Mouse (Mus musculus): ENCODE measurements around the gene Dnase1. TPM values are rescaled to one million over a fixed set of nuclear protein-coding genes. Genes with fewer than 3 reads are reported as not detected.
"Not testable (repeated sequence)": the region's sequence is repeated elsewhere in the genome, so short reads cannot be mapped to it uniquely, and the experiment has no call there.

Dnase1 gene
- total RNA-seq (2017): 0.45 TPM in 1 of 2 replicates, not detected in the other

- ATAC-seq (replicated peaks in 1 of 2; ENCODE audit: insufficient read depth in 1 of 2, low FRiP score in 2 of 2, low TSS enrichment in 1 of 2, low read depth in 1 of 2, poor library complexity in 2 of 2, severe bottlenecking in 2 of 2): no peak
These were observed at the start of gene Dnase1 for GRCm38 (mm10) chr16:4036807-4037206. Gene Dnase1, plus strand, starts transcription at chr16:4036942.

GRCm38 (mm10) chr16:3988410-3988809, 48.3 kb upstream of the Dnase1 start:
- no peak for ATAC-seq (replicated peaks in 1 of 2; ENCODE audit: insufficient read depth in 1 of 2, low FRiP score in 2 of 2, low TSS enrichment in 1 of 2, low read depth in 1 of 2, poor library complexity in 2 of 2, severe bottlenecking in 2 of 2)

- peak; percentile 93 to 95 for ATAC-seq (replicated peaks in 1 of 2; ENCODE audit: insufficient read depth in 1 of 2, low FRiP score in 2 of 2, low TSS enrichment in 1 of 2, low read depth in 1 of 2, poor library complexity in 2 of 2, severe bottlenecking in 2 of 2)
These were observed 33.0 kb upstream of the Dnase1 start, which contains the start of gene Slx4 for GRCm38 (mm10) chr16:4003489-4004398. Gene Slx4, minus strand, starts transcription at chr16:4003770.

GRCm38 (mm10) chr16:4012882-4013570, 23.7 kb upstream of the Dnase1 start:
- no peak for ATAC-seq (replicated peaks in 1 of 2; ENCODE audit: insufficient read depth in 1 of 2, low FRiP score in 2 of 2, low TSS enrichment in 1 of 2, low read depth in 1 of 2, poor library complexity in 2 of 2, severe bottlenecking in 2 of 2)

- no peak for ATAC-seq (replicated peaks in 1 of 2; ENCODE audit: insufficient read depth in 1 of 2, low FRiP score in 2 of 2, low TSS enrichment in 1 of 2, low read depth in 1 of 2, poor library complexity in 2 of 2, severe bottlenecking in 2 of 2)
These were observed 22.6 kb upstream of the Dnase1 start for GRCm38 (mm10) chr16:4014040-4014668.

GRCm38 (mm10) chr16:4016786-4017185, 20.0 kb upstream of the Dnase1 start:
- ATAC-seq (replicated peaks in 1 of 2; ENCODE audit: insufficient read depth in 1 of 2, low FRiP score in 2 of 2, low TSS enrichment in 1 of 2, low read depth in 1 of 2, poor library complexity in 2 of 2, severe bottlenecking in 2 of 2): not testable (repeated sequence)

GRCm38 (mm10) chr16:4017466-4017865, 19.3 kb upstream of the Dnase1 start:
- not testable (repeated sequence) for ATAC-seq (replicated peaks in 1 of 2; ENCODE audit: insufficient read depth in 1 of 2, low FRiP score in 2 of 2, low TSS enrichment in 1 of 2, low read depth in 1 of 2, poor library complexity in 2 of 2, severe bottlenecking in 2 of 2)

GRCm38 (mm10) chr16:4021241-4021640, 15.5 kb upstream of the Dnase1 start:
- no peak for ATAC-seq (replicated peaks in 1 of 2; ENCODE audit: insufficient read depth in 1 of 2, low FRiP score in 2 of 2, low TSS enrichment in 1 of 2, low read depth in 1 of 2, poor library complexity in 2 of 2, severe bottlenecking in 2 of 2)

GRCm38 (mm10) chr16:4022719-4023118, 14.0 kb upstream of the Dnase1 start:
- no peak for ATAC-seq (replicated peaks in 1 of 2; ENCODE audit: insufficient read depth in 1 of 2, low FRiP score in 2 of 2, low TSS enrichment in 1 of 2, low read depth in 1 of 2, poor library complexity in 2 of 2, severe bottlenecking in 2 of 2)

GRCm38 (mm10) chr16:4026672-4027071, 10.1 kb upstream of the Dnase1 start:
- ATAC-seq (replicated peaks in 1 of 2; ENCODE audit: insufficient read depth in 1 of 2, low FRiP score in 2 of 2, low TSS enrichment in 1 of 2, low read depth in 1 of 2, poor library complexity in 2 of 2, severe bottlenecking in 2 of 2): no peak

GRCm38 (mm10) chr16:4027211-4027610, 9.5 kb upstream of the Dnase1 start:
- ATAC-seq (replicated peaks in 1 of 2; ENCODE audit: insufficient read depth in 1 of 2, low FRiP score in 2 of 2, low TSS enrichment in 1 of 2, low read depth in 1 of 2, poor library complexity in 2 of 2, severe bottlenecking in 2 of 2): no peak

GRCm38 (mm10) chr16:4029371-4029841, 7.3 kb upstream of the Dnase1 start:
- no peak for ATAC-seq (replicated peaks in 1 of 2; ENCODE audit: insufficient read depth in 1 of 2, low FRiP score in 2 of 2, low TSS enrichment in 1 of 2, low read depth in 1 of 2, poor library complexity in 2 of 2, severe bottlenecking in 2 of 2)

GRCm38 (mm10) chr16:4030501-4030900, 6.2 kb upstream of the Dnase1 start:
- no peak for ATAC-seq (replicated peaks in 1 of 2; ENCODE audit: insufficient read depth in 1 of 2, low FRiP score in 2 of 2, low TSS enrichment in 1 of 2, low read depth in 1 of 2, poor library complexity in 2 of 2, severe bottlenecking in 2 of 2)

- no peak for ATAC-seq (replicated peaks in 1 of 2; ENCODE audit: insufficient read depth in 1 of 2, low FRiP score in 2 of 2, low TSS enrichment in 1 of 2, low read depth in 1 of 2, poor library complexity in 2 of 2, severe bottlenecking in 2 of 2)
These were observed 5.1 kb upstream of the Dnase1 start for GRCm38 (mm10) chr16:4031441-4032274.

- ATAC-seq (replicated peaks in 1 of 2; ENCODE audit: insufficient read depth in 1 of 2, low FRiP score in 2 of 2, low TSS enrichment in 1 of 2, low read depth in 1 of 2, poor library complexity in 2 of 2, severe bottlenecking in 2 of 2): no peak
These were observed 4.4 kb upstream of the Dnase1 start for GRCm38 (mm10) chr16:4032341-4032748.

- ATAC-seq (replicated peaks in 1 of 2; ENCODE audit: insufficient read depth in 1 of 2, low FRiP score in 2 of 2, low TSS enrichment in 1 of 2, low read depth in 1 of 2, poor library complexity in 2 of 2, severe bottlenecking in 2 of 2): no peak
These were observed 2.8 kb upstream of the Dnase1 start for GRCm38 (mm10) chr16:4033971-4034370.

- no peak for ATAC-seq (replicated peaks in 1 of 2; ENCODE audit: insufficient read depth in 1 of 2, low FRiP score in 2 of 2, low TSS enrichment in 1 of 2, low read depth in 1 of 2, poor library complexity in 2 of 2, severe bottlenecking in 2 of 2)
These were observed 2.3 kb upstream of the Dnase1 start for GRCm38 (mm10) chr16:4034476-4034875.
